Mouse (Mus musculus): ENCODE data around the gene Tgfb2. TPM values are rescaled to one million over a fixed set of nuclear protein-coding genes. Genes with fewer than 3 reads are reported as not detected.

Tgfb2 gene
- polyA plus RNA-seq, 3 experiments from 2014 or later, result 0.06 to 0.21 TPM; not detected in 1

DNA sequence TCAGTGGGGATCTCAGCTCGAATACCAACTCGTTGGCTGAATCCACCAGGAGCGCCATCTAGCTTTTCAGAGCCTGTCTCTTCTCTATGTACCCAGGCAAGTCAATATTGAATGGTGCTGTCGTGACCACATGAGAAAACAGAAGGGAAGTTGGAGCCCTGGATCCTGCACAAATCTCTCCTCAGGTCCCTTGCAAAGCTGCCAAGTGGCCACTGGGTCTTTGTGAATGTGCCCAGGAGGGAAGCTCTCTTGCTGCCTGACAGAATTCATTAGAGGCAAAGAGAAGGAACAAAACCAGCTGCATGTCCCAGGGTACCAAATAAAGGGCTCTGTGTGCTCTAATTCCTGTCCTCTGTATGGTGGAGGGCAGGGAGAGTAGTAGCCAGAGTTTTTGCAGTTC is 50.7 kb downstream of the Tgfb2 start:
- no peak for ATAC-seq

DNA sequence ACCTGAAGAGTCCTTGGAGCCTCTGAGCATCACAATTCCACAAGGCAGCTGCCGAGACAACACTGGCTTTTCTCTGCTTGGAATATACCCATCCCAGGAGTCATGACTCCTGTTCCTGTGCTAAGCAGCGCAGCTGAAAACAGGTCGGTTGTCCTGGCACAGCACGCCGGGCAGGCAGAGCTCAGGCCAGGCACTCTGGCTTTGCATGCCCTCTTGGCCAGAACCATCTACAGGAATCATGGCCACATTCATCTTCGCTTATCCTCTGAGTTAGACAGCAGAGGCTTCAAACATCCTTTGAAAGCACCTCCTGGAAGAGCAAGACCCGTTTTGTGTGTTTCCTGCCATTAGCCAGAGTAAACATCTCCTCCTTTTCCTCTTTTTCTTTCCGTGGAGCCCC is 53.6 kb downstream of the Tgfb2 start:
- no peak for ATAC-seq

GRCm38 (mm10) chr1:186650011-186650410 is 55.8 kb downstream of the Tgfb2 start:
- ATAC-seq, result no peak

DNA sequence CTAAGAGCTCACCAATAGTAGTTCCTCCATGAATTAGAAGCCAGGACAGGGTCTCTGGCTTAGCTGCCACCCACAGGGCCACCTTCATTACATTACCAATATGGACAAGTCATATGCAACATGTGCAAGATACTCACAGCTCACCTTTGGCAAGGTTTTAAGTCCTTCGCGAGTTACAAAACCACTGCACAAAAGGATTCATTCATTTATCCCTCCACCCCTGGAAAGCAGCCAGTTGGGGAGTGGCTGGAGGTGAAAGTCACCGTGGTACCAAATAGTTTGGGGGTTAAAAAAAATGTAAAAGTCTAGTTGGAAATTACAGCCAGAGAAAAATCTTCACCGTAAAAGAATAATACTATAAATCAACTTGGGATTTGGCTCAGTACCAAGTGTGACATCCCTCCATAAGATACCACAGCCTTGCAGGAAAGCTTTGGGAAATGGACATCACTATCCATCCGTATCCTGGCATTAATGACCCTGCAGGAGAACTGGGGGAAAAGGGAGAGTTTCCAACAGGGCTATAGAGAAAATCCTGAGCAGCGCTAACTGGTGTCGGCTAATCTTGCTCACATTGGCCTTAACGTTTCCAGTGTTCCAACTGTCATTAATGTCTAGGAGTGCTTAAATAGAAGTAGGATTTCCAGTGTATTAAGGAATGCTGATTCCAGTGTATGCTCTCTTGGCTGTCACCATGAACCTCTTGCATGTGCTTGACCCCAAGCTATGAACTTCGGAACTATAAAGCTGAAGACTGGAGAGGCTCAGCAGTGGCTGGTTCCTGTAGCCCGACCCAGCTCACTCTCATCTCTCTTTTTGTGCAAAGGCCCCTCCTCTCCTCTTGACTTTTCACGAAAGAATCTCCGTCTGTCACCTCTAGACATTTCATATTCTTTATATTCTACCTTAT is 68.2 kb downstream of the Tgfb2 start:
- ATAC-seq, result no peak

GRCm38 (mm10) chr1:186635045-186635444 is 70.7 kb downstream of the Tgfb2 start:
- ATAC-seq, result no peak

DNA sequence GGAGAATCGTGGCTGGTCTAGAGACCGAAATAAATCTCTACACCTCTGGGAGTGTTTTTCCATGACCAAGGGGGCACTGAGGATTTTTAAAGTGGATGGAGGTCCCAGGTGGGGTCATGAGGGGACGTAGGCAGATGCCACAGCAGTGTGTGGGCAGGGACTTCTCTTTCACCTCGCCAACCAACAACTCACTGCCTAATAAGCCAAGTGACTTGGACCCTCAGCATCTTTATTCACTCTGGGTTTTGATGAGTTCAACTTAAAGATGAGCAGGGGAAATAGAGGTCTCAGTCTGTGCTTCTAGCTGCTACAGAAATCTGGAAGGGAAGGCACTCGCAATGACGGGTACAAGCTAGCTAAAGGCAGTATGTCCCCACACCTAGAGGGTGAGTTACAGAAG is 74.3 kb downstream of the Tgfb2 start:
- no peak for ATAC-seq

GRCm38 (mm10) chr1:186630971-186631370 is 74.8 kb downstream of the Tgfb2 start:
- ATAC-seq, result no peak

- no peak for ATAC-seq
Measured at GRCm38 (mm10) chr1:186627451-186627995, 78.3 kb downstream of the Tgfb2 start.

GRCm38 (mm10) chr1:186624474-186624873 is 81.3 kb downstream of the Tgfb2 start:
- no peak for ATAC-seq

GRCm38 (mm10) chr1:186621812-186622211 is 84.0 kb downstream of the Tgfb2 start:
- ATAC-seq, result no peak

DNA sequence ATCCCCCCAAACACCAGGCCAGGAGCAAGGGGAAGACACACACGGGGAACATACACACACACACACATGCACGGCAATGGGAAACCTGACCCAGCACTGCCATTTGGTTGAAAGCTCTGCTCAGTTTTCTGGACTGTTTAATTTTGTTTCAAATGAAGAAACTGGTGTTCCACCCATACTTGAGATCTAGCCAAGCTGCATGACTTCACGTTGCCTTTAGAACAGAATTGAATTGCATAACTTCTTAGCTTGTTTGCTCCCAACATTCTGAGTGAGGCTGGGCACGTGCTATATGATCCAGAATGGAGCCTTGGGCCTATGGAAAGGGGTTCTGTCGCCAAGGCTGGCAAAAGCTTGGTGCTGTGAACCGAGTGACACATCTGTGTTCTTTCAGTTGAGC is 87.5 kb downstream of the Tgfb2 start:
- no peak for ATAC-seq

DNA sequence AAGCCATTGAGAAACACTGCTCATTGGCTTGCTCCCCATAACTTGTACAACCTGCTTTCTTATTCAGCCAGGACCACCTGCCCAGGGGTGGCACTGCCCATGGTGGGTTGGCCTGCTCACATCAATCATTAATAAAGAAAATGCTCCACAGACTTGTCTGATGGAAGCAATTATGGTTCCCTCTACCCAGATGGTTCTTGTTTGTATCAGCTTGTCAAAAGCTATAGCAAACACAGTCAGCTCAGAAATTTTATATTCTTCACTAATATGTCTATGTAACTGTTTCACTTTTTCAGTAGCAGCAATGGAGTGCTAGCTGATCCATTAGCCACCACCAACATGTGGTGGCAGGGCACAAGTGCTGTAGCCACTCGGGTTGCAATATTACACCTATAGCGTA is 94.4 kb downstream of the Tgfb2 start:
- no peak for ATAC-seq

DNA sequence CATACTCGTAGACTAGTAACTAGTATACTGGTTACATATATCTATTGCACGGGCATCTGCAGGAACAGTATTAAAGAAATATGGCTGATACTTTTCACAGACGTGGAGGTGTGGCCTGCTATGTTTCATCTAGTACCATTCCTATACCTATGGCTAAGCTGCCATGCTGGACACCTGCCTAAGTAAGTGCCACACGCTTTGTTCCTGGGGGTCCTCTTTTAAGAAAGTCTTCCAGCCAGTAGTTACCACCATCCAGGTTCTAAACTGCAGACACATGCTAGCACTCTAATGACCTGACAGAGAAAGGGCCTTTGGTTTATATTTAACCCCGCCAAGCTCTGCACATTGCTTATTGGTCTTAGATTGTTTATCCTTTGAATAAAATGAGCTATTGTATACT is 95.3 kb downstream of the Tgfb2 start:
- ATAC-seq, result no peak

DNA sequence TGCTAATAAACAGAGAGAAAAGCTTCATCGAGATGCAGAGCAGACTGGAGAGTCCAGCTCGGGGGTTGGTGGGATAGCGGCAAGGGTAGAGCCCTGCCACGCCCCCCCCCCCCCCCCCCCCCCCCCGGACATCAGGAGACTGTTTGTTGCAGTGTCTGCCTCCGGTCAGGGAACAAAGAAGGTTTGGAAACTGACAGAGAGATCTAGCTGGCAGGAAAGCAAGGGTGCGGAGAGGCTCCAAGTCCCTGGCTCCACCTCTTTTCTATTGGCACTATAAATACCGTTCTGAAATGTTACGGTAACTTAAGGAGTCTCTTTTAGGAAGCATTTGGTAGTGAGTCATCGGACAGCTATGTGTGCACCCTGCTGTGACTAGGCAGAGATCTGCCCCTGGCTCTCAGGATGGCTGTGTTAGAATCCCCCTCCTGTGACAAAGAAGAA is 96.0 kb downstream of the Tgfb2 start:
- ATAC-seq, result no peak

DNA sequence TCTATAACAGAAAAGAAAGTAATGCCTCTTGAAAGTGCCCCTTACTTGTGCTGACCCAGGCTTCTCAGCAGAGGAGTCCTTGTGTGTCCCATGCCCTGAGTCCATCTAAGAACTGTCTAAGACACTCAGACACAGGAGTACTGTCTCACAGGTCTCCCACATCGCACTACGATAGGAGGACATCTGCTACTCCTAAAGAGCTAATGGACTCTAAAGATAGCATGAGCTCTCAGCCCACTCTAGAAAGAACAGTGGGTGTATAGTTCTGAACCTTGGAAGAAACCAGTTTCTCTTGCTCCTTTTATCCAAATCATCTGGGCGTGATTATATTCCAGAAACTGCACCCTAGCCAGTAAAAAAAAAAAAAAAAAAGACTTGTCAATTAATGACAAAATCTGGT is 97.7 kb downstream of the Tgfb2 start:
- ATAC-seq, result no peak

GRCm38 (mm10) chr1:186605635-186606034 is 100.2 kb downstream of the Tgfb2 start:
- ATAC-seq, result no peak

DNA sequence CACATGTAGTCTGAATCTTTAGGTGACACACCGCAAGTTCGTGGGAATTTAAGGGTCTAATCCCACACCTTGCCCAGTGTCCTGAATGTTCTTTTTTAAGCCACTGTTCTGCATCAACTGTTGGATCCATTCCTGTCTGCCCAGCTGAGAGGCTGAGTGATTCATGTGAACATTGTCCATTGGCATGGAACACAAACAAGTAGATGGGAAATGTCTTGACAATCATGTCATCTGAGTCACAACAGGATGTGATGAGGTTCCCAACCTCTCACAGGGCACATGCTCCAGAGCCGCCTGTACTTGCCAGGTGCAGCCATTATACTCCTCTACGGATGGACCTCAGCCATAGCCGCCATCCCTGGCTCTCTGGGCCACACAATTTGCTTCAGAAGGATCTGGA is 101.7 kb downstream of the Tgfb2 start:
- no peak for ATAC-seq

DNA sequence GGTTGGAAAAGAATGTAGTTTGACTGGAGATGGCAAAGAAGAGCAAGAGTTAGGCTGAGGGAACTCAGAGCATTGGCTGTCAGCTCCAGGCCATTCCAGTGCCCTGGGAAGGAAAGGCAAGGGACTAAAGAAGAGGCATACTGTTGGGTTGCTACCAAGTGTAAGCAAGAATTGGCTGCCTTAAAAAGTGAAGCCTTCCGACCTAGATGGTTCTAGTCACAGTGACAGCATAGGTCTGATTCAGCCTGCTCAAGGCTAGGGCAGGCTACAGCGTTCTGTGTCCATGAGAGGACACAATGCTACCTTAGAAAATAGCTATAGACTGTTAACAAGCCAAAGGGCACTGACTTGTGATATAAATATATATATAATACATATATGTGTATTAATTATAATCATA is 117.6 kb downstream of the Tgfb2 start:
- no peak for ATAC-seq

DNA sequence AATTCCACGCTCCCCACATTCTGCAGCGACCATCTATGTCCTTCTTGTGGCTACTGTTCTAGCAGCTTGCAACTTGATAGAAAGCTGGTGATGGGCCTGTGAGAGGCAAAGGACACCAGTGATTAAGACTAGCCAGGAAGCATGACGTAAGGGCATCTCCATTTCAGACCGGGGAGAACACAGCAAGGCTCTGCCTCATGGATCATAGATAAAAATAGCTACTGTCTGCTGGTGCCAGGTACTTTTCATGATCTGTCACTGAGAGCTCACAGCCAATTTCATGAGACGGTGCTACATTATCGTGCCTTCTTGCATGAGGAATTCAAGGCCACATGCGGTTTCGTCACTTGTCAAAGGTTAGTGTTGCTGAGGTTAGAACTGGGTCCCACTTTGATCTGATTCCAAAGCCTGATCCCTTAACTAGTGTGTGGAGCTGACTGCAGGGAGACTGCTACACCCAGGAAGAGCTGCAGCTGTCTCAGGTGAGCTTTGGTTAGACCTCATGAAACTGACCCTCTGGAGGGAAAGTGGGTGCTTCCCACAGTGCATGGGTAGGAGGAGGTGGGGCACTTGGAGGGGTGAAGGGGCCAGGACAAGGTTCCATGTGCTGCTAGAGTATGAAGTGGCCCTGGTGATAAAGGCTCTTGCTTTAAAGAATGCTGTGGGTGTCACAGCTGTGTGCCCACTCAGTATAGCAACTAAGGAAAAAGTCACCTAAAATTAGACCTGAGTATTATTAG is 118.6 kb downstream of the Tgfb2 start:
- ATAC-seq, result no peak

- no peak for ATAC-seq
Measured at GRCm38 (mm10) chr1:186585571-186586164, 120.1 kb downstream of the Tgfb2 start.

DNA sequence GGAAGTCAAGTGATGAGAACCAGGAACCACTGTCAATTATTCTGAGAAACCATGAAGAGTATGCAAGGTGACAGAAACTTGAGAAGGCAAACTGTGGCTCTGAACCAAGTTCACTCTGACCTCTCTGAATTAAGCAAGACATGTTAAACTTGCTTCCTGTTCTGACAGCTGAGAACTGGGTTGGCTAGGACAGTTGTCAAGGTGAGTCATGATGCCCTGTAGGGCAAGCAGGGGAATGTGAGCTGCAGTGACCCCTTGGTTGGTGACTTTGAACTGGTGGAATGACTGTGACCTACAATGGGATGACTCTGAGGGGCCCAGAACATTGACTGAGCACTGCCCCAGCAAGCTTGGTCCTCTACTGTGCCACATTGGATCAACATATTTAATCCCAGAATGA is 121.9 kb downstream of the Tgfb2 start:
- no peak for ATAC-seq

DNA sequence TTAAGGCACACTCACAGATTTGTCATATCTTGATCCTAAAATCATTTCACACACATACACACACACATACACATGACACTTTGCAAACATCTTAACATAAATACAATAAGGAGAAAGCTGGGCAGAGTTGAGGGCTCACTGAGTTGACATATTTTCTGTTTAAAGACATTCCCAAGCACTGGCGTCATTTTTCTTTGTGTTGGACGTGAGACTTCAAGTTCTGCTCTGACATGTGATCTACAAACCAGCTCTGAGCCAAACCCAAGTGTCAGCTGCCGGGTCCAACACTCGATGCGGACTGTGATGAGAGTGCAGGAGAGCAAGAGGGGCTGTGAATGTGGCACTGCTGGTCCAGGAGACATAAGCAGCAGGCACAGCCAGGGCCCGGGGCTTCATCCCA is 123.7 kb downstream of the Tgfb2 start:
- ATAC-seq, result no peak

DNA sequence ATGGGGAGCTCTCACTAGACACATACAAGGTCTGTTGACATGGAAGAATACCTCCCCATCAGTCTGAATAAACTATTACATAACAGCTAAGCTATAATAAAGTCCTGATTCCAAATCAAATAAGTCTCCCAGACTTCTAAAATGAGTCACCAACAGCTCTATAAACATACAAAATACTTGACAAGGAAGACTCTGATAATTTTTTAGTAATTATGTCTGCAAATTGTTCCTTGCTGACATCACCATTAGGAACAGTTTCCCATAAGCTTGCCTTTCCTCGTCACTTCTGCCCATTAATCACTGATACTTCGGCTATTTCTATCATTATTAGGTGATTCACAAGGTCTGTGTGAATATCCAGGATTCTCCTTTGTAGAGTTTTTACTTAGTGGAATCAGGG is 124.1 kb downstream of the Tgfb2 start:
- ATAC-seq, result no peak
